In the genomic region with DNA sequence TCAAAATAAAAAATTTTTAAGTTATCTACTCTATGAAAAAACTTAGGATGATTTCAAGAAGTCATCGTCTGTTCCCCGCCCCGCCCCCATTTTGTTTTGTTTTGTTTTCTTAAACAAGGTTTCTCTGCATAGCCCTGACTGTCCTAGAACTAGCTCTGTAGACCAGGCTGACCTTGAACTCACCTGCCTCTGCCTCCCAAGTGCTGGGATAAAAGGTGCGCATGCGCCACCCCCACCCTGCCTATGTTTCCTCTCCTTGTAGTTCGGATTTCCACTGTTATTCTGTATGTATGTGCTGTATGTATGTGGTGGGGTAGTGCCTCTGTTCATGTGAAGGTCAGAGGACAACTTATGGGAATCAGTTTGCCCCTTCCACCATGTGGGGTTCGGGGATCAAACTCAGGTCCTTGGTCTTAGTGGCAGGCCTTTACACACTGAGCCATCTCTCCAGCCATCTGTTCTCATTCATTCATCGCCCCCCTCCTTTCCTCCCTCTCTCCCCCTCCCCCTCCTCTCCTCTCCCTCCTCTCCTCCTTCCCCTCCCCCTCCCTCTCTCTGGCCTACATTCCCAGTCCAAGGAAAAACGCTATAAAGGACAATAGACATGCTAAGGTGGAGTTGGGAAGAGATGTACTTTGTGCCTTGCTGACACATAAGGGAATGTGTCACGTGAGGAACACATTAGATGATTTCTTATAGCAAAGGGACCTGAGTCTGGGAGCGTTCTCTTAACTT, we compare ENCODE assay signal across 26 mouse cellular contexts. TPM values are rescaled to one million over a fixed set of nuclear protein-coding genes. Genes with fewer than 3 reads are reported as not detected.
A peak's percentile ranks its signal among the peaks of the same experiment; 100 is the strongest.
DNase-seq lines count a peak whose midpoint lies in the region; ATAC-seq and TF ChIP-seq lines count a peak whose summit lies in the region.
"Had no signal": no experiment of that assay in that cellular context is flagged by ENCODE, and none has a peak within 500 bp of the region (broad histone marks: within the 10 kb centered on the region; RNA-seq: fewer than 3 reads in every experiment).

No protein-coding gene starts in this region.

- no peak overlapping the region for H3K4me2 ChIP-seq in intestine, embryonic 16.5 days (ENCODE audit: low read depth, low read length)
- no peak overlapping the region for H3K4me2 ChIP-seq in intestine, embryonic 15.5 days (replicated peaks)
- no peak overlapping the region for H3K4me2 ChIP-seq in neural tube, embryonic 15.5 days
- H3K4me2 ChIP-seq: embryonic facial prominence, embryonic 12.5 days; heart, embryonic 13.5 days; liver, embryonic 12.5 days had no signal

- H3K4me3 ChIP-seq in intestine, embryonic 16.5 days (ENCODE audit: low read length) = no peak overlapping the region
- H3K4me3 ChIP-seq in intestine, embryonic 15.5 days (replicated peaks) = no peak overlapping the region
- no peak overlapping the region for H3K4me3 ChIP-seq in ES-E14 (ENCODE audit: insufficient read depth in 1 of 2, low read depth in 1 of 2, low read length in 2 of 2, poor library complexity in 1 of 2, severe bottlenecking in 1 of 2)
- no peak overlapping the region for H3K4me3 ChIP-seq in neural tube, embryonic 15.5 days (replicated peaks)
- H3K4me3 ChIP-seq: embryonic facial prominence, embryonic 12.5 days; heart, embryonic 13.5 days; hindbrain, embryonic 10.5 days; liver, embryonic 12.5 days; megakaryocyte, embryonic 14.5 days; myocyte had no signal

- H3K27ac ChIP-seq in intestine, embryonic 16.5 days (ENCODE audit: low read length) = peak overlapping the region; percentile 49; the same call in 1 of the 2 replicates
- H3K27ac ChIP-seq in intestine, embryonic 15.5 days = no peak overlapping the region
- peak overlapping the region; percentile 98; the same call in 1 of the 2 replicates for H3K27ac ChIP-seq in ES-E14 (ENCODE audit: insufficient read depth, low read depth, low read length, poor library complexity, severe bottlenecking)
- H3K27ac ChIP-seq in neural tube, embryonic 15.5 days (replicated peaks) = 0 out of 2 replicates have a peak overlapping the region, but pooled peaks have one; percentile 0
- H3K27ac ChIP-seq: embryonic facial prominence, embryonic 12.5 days; heart, embryonic 13.5 days; hindbrain, embryonic 10.5 days; kidney, postnatal 0 days; liver, embryonic 12.5 days had no signal

- peaks cover 5% of the 10 kb centered on the region; the same call in 1 of the 2 replicates for H3K4me1 ChIP-seq in intestine, embryonic 16.5 days (ENCODE audit: control insufficient read depth, insufficient read depth, low read length)
- H3K4me1 ChIP-seq in intestine, embryonic 15.5 days (replicated peaks) = peaks cover 7% of the 10 kb centered on the region
- peaks cover 1 to 33% of the 10 kb centered on the region in 2 experiments; a peak in 3 of 4 replicates for H3K4me1 ChIP-seq in ES-E14 (ENCODE audit: control insufficient read depth in 2 of 2, insufficient read depth in 2 of 2, low read length in 2 of 2, poor library complexity in 1 of 2)
- peaks cover 34% of the 10 kb centered on the region for H3K4me1 ChIP-seq in neural tube, embryonic 15.5 days
- H3K4me1 ChIP-seq: megakaryocyte, embryonic 14.5 days had no signal

- 85% methylated on average over 11 of the region's 11 CpGs for WGBS in intestine, embryonic 16.5 days
- WGBS in intestine, embryonic 15.5 days = 83% methylated on average over 11 of the region's 11 CpGs
- WGBS in neural tube, embryonic 15.5 days = 76% methylated on average over 11 of the region's 11 CpGs

- in situ Hi-C loops in ES-E14 (cut with MboI; ENCODE audit: low sequenced_read_pairs in 2 of 2, unreplicated experiment in 2 of 2) = no loop called here

- H3K27me3 ChIP-seq in intestine, embryonic 16.5 days (replicated peaks; ENCODE audit: control insufficient read depth, insufficient read depth, low read length) = no peaks in the 10 kb centered on the region
- no peaks in the 10 kb centered on the region for H3K27me3 ChIP-seq in intestine, embryonic 15.5 days (replicated peaks)
- H3K27me3 ChIP-seq in neural tube, embryonic 15.5 days (replicated peaks) = no peaks in the 10 kb centered on the region
- H3K27me3 ChIP-seq: embryonic facial prominence, embryonic 12.5 days; heart, embryonic 13.5 days; liver, embryonic 12.5 days had no signal

- no peak overlapping the region for H3K9ac ChIP-seq in intestine, embryonic 16.5 days (ENCODE audit: low read depth, low read length)
- H3K9ac ChIP-seq in intestine, embryonic 15.5 days = no peak overlapping the region
- H3K9ac ChIP-seq in ES-E14 (ENCODE audit: insufficient read depth, low read depth, low read length, poor library complexity, severe bottlenecking) = peak overlapping the region; percentile 65; the same call in 1 of the 2 replicates
- H3K9ac ChIP-seq in neural tube, embryonic 15.5 days (replicated peaks) = no peak overlapping the region
- H3K9ac ChIP-seq: embryonic facial prominence, embryonic 12.5 days; heart, embryonic 13.5 days; liver, embryonic 12.5 days; liver, postnatal 0 days had no signal

- peak; percentile 28 to 36 for DNase-seq in cerebellum, postnatal 10 days
- DNase-seq in cerebellum, adult 9-11 months = no peak
- DNase-seq in ES-E14 (ENCODE audit: low read depth, low spot score) = no peak
- no peak for DNase-seq in left cerebral cortex, adult 8-10 months (ENCODE audit: low spot score in 2 of 2)
- DNase-seq: adrenal gland, adult 2 months; adrenal gland, postnatal 36 days; cerebellum, adult 8-10 months; embryo, embryonic 11 days; kidney, adult 8-10 months; kidney, postnatal 4 days; left cerebral cortex, postnatal 4 days; liver, postnatal 0 days had no signal

- no peaks in the 10 kb centered on the region for H3K36me3 ChIP-seq in intestine, embryonic 16.5 days (ENCODE audit: control insufficient read depth, insufficient read depth, low read length)
- H3K36me3 ChIP-seq in intestine, embryonic 15.5 days = no peaks in the 10 kb centered on the region; the same call in 1 of the 2 replicates
- no peaks in the 10 kb centered on the region for H3K36me3 ChIP-seq in ES-E14 (ENCODE audit: control insufficient read depth, insufficient read depth, low read length, poor library complexity, severe bottlenecking)
- H3K36me3 ChIP-seq in neural tube, embryonic 15.5 days = 0 out of 2 replicates have a peak, but pooled peaks cover 6% of the 10 kb centered on the region
- H3K36me3 ChIP-seq: embryonic facial prominence, embryonic 12.5 days; hindbrain, embryonic 10.5 days; liver, embryonic 12.5 days had no signal

- peak; percentile 32; the same call in 1 of the 2 replicates for ATAC-seq in intestine, embryonic 16.5 days
- ATAC-seq in intestine, embryonic 15.5 days = no peak
- no peak for ATAC-seq in neural tube, embryonic 15.5 days (ENCODE audit: low FRiP score)
- ATAC-seq in megakaryocyte progenitor cell, adult 5-6 weeks (replicated peaks; ENCODE audit: poor library complexity) = no peak
- ATAC-seq: activated CD4-positive, CD25-positive, alpha-beta regulatory T cell, adult 4 months; forebrain, embryonic 14.5 days; liver, embryonic 12.5 days; liver, postnatal 0 days had no signal

- H3K9me3 ChIP-seq in intestine, embryonic 16.5 days (ENCODE audit: control insufficient read depth, low read length) = no peaks in the 10 kb centered on the region
- no peaks in the 10 kb centered on the region for H3K9me3 ChIP-seq in intestine, embryonic 15.5 days
- H3K9me3 ChIP-seq in ES-E14 (ENCODE audit: control insufficient read depth, insufficient read depth, low read depth, low read length) = no peaks in the 10 kb centered on the region
- H3K9me3 ChIP-seq in neural tube, embryonic 15.5 days (replicated peaks) = no peaks in the 10 kb centered on the region
- H3K9me3 ChIP-seq: embryonic facial prominence, embryonic 12.5 days; heart, embryonic 13.5 days; hindbrain, embryonic 10.5 days; liver, embryonic 12.5 days had no signal

TF ChIP-seq in ES-E14, 5 proteins besides CTCF, POLR2A, EP300 and RAD21:
- TF ChIP-seq ZNF384 (IDR thresholded peaks at IDR 0.05; ENCODE audit: low read depth, low read length) = no peak
- TF ChIP-seq MAFK (IDR thresholded peaks at IDR 0.05; ENCODE audit: insufficient read depth, low read depth, low read length) = no peak
- no peak for TF ChIP-seq CHD2 (IDR thresholded peaks at IDR 0.05; ENCODE audit: low read depth, low read length)
- no peak for TF ChIP-seq HCFC1 (IDR thresholded peaks at IDR 0.05; ENCODE audit: borderline replicate concordance, insufficient read depth, low read length)
- no peak for TF ChIP-seq ZC3H11A (IDR thresholded peaks at IDR 0.05; ENCODE audit: borderline replicate concordance, low read depth, low read length)

RNA-seq across cellular contexts. Expression of a gene that starts 21.4 kb away (rescaled TPM):
- polyA plus RNA-seq in intestine, embryonic 16.5 days (2015; fragmentation: Nextera tagmentation; extraction: Ambion mirVana) = 80.0 and 89.5 TPM in 2 replicates
- 72.4 and 74.1 TPM in 2 replicates for polyA plus RNA-seq in intestine, embryonic 15.5 days (2015; fragmentation: Nextera tagmentation; extraction: Ambion mirVana)
- 2.3 and 4.3 TPM in 2 replicates for total RNA-seq in ES-E14 (2012; rRNA removed)
- polyA plus RNA-seq in neural tube, embryonic 15.5 days (2015; fragmentation: Nextera tagmentation; extraction: Ambion mirVana) = 111 TPM in 2 replicates
- 100 to 1,000 TPM; 178 to 210 (median 190) TPM for total RNA-seq in left cerebral cortex, adult 8-10 months (2022)
- total RNA-seq in megakaryocyte progenitor cell, adult 5-6 weeks (2015) = not detected in 2 replicates
- 0.03 and 0.21 TPM in 2 replicates for total RNA-seq in megakaryocyte progenitor cell, adult 5-6 weeks (2017)
- total RNA-seq: neutrophil, adult 5-6 weeks had no signal

Comparison
In these comparisons a context has a peak if more than half of its experiments do, and no peak if none do; other contexts are left out.
1. DNase-seq: peak in cerebellum, postnatal 10 days (2 of 2); none in cerebellum, adult 9-11 months (single experiment), ES-E14 (single experiment) and left cerebral cortex, adult 8-10 months (0 of 2).
2. RNA of a gene that starts 21.4 kb away (total RNA-seq): 178 to 210 TPM in left cerebral cortex, adult 8-10 months; 2.3 to 4.3 TPM in ES-E14 and 0.03 to 0.21 TPM in megakaryocyte progenitor cell, adult 5-6 weeks; every median in the first group is over 10 times any median in the second.